Mouse (Mus musculus) hindbrain, embryonic 10.5 days (tissue): ENCODE results near the gene Capns1. TPM values are rescaled to one million over a fixed set of nuclear protein-coding genes. Genes with fewer than 3 reads are reported as not detected.

Source experiments
- DNase-seq: peaks from one replicate; pipeline ENCODE4 v3.0.0-alpha.2; 2017; ENCODE audit warnings: low spot score
- H3K27ac ChIP-seq: fragments of 300-500 bp; sonication (generic); 2 replicates; pipeline ENCODE4 v1.5.1; 2016; ENCODE audit warnings: mild to moderate bottlenecking, moderate library complexity
- H3K27me3 ChIP-seq: fragments of 300-500 bp; sonication (generic); 2 replicates; pipeline ENCODE4 v1.6.1; 2016; ENCODE audit warnings: mild to moderate bottlenecking; ENCODE audit not compliant: poor library complexity, insufficient read depth, severe bottlenecking
- H3K36me3 ChIP-seq: fragments of 300-500 bp; sonication (generic); 2 replicates; pipeline ENCODE4 v1.6.1; 2016; ENCODE audit warnings: mild to moderate bottlenecking, moderate library complexity
- H3K4me1 ChIP-seq: fragments of 300-500 bp; sonication (generic); replicated peaks from 2 replicates; pipeline ENCODE4 v1.6.1; 2016; ENCODE audit warnings: mild to moderate bottlenecking
- H3K4me3 ChIP-seq: fragments of 300-500 bp; sonication (generic); 2 replicates; pipeline ENCODE4 v1.5.1; 2016; ENCODE audit warnings: mild to moderate bottlenecking, moderate library complexity
- H3K9me3 ChIP-seq: fragments of 300-500 bp; sonication (generic); 2 replicates; pipeline ENCODE4 v1.6.1; 2016; ENCODE audit warnings: mild to moderate bottlenecking, moderate library complexity
- WGBS: fragments of 180-500 bp; shearing (Covaris S2); methylation state at CpG from one replicate; pipeline ENCODE4 v1.1.7; 2016; 5-methylcytosine and 5-hydroxymethylcytosine counted together
- polyA plus RNA-seq: library from polyadenylated mRNA; unstranded; fragments of >200 nt; fragmentation: Nextera tagmentation; extraction: Ambion mirVana; gene quantifications from 2 replicates; pipeline ENCODE4 v1.2.1, GENCODE M21; 2016

Capns1 gene
- polyA plus RNA-seq, 1 experiment from 2014 or later = 72.5 TPM

DNA sequence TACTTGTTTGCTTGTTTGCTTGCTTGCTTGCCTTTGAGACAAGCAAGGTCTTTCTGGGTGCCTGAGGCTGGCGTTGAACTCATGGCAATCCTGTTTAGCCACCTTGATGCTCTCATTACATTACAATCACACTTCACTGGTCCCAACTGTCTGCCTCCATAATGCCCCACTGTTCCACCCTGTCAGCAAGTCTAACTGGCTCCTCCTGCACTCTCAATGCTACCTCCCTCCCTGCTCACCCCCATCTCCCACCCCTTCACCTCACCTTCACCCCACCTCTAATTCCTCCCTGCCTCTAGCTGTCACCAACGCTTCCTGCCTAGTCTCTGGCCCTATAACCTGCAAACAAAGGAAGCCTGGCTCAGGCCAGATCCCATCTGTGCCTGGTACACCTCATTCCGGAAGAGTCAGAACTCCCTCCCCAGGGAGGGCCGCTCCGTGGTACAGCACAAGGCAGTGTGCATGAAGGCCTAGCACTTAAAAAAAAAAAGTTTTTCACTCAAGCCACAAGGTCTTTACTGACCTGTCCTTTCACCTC, 950 bp downstream of the Capns1 start:
- Histone ChIP-seq H3K4me3 (no peak overlapping the region), H3K36me3 (peaks cover 2% of the 10 kb centered on the region; the same call in 1 of the 2 replicates), H3K27me3 (no peaks in the 10 kb centered on the region), H3K27ac (0 out of 2 replicates have a peak overlapping the region, but pooled peaks have one; percentile 35), H3K9me3 (no peaks in the 10 kb centered on the region), H3K4me1 (peaks cover 35% of the 10 kb centered on the region)
- 80% methylated on average over 5 of the region's 5 CpGs for WGBS
- DNase-seq = no peak

DNA sequence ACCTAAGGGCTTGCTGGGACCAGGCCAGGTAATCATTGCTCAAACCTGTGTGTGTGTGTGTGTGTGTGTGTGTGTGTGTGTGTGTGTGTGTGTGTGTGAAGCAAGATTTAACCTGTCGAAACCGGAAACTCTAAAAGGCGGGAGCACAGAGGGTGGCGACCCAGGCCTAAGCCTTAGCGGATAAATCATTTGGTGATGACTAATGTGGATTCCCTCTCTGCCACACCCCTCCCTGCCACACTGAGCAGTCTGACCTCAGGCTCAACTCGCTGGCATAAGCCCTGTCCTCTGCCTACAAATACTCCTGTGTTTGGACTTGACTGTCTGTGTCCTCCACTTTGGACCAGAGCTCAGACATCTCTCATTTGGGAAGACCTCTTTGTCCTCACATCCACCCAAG, 2.4 kb downstream of the Capns1 start:
- peaks cover 36% of the 10 kb centered on the region for H3K4me1 ChIP-seq
- H3K36me3 ChIP-seq = peaks cover 17% of the 10 kb centered on the region
- H3K27me3 ChIP-seq = no peaks in the 10 kb centered on the region
- H3K9me3 ChIP-seq = no peaks in the 10 kb centered on the region
- 85% methylated on average over 6 of the region's 6 CpGs for WGBS
- no peak overlapping the region; the same call in 1 of the 2 replicates for H3K27ac ChIP-seq
- no peak overlapping the region; the same call in 1 of the 2 replicates for H3K4me3 ChIP-seq
- no peak for DNase-seq

DNA sequence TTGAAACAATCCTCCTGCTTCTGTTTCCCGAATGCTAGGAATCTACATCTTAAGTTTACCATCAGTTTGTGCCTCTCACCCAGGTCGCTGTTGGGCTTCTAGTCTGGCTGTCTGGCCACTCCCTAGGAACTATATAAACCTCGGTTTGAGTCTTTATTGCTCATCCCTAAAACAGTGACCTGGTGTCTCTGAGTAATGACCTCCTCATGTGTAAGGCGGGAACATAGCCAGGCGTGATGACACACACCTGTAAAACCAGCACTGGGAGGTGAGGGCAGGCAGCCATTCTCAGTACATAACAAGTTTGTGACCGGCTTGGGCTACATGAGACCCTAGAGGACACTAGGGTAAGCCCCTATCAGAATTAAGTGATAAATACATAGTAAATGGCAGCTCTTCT, 3.1 kb downstream of the Capns1 start:
- H3K4me3 ChIP-seq = peak overlapping the region; percentile 82
- H3K36me3 ChIP-seq = peaks cover 24% of the 10 kb centered on the region
- WGBS = 72% methylated on average over 6 of the region's 6 CpGs
- peak overlapping the region; percentile 89 for H3K27ac ChIP-seq
- DNase-seq = no peak
- H3K27me3 ChIP-seq = no peaks in the 10 kb centered on the region
- no peaks in the 10 kb centered on the region for H3K9me3 ChIP-seq
- H3K4me1 ChIP-seq = peaks cover 35% of the 10 kb centered on the region

DNA sequence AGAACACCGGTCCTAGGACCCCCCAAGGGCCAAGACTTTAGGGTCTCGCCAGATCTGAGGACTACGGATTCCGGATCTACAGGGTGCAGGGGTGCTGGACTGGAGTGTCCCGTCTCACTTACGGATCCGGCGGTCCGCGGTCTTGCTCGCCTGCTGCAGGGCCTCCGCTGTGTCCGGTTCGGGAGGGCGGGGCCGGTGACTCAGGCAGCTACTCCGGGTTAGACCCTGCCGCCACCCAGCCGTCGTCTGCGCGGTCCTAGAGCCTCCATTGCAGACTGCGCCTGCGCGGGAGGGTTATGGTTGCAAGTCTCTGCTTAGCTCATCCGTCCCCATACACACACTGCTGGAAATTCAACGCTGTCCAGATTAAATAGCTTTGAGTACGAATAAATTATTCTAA, 3.7 kb downstream of the Capns1 start:
- Histone ChIP-seq H3K27me3 (no peaks in the 10 kb centered on the region), H3K4me3 (peak overlapping the region; percentile 82), H3K27ac (peak overlapping the region; percentile 89), H3K9me3 (no peaks in the 10 kb centered on the region), H3K36me3 (peaks cover 30% of the 10 kb centered on the region), H3K4me1 (peaks cover 35% of the 10 kb centered on the region)
- DNase-seq = peak; percentile 98
- WGBS = 0% methylated on average over 28 of the region's 28 CpGs

DNA sequence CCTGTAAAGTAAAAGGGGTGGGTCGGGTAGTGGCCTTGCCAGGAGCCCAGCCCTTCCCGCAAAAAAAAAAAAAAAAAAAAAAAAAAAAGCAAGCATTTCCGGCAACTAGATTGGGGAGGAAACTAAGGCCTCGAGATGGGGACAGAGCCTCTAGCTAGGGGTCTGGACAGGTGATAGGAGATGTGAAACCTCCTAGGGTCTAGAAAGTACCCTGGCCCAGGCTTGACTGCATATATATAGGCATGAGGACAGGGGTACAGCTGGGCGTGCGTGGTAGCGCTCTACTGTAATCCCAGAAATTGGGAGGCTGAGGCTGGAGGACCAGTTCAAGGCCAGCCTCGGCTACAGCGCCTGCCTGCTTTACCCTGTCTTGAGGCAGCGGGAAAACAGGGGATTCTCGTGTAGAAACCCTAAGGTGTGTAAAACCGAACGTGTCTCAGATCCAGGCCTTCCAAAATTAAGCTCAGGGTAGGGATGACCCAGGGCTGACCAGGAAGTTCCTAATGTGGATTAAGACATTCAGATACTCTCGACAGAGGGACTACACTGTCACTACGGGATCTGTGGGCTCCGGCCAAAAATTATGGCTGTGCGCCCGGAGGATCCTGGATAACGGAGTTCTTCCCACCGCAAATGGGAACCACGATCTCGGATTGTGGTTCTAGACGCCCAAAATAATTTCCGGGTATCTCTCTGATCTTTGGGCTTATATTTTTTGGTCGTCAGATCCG, 4.3 kb downstream of the Capns1 start:
- 1% methylated on average over 26 of the region's 26 CpGs for WGBS
- peak overlapping the region; percentile 82 for H3K4me3 ChIP-seq
- H3K27ac ChIP-seq = peak overlapping the region; percentile 89
- DNase-seq = no peak
- H3K36me3 ChIP-seq = peaks cover 31% of the 10 kb centered on the region
- H3K9me3 ChIP-seq = no peaks in the 10 kb centered on the region
- H3K27me3 ChIP-seq = no peaks in the 10 kb centered on the region
- peaks cover 35% of the 10 kb centered on the region for H3K4me1 ChIP-seq

DNA sequence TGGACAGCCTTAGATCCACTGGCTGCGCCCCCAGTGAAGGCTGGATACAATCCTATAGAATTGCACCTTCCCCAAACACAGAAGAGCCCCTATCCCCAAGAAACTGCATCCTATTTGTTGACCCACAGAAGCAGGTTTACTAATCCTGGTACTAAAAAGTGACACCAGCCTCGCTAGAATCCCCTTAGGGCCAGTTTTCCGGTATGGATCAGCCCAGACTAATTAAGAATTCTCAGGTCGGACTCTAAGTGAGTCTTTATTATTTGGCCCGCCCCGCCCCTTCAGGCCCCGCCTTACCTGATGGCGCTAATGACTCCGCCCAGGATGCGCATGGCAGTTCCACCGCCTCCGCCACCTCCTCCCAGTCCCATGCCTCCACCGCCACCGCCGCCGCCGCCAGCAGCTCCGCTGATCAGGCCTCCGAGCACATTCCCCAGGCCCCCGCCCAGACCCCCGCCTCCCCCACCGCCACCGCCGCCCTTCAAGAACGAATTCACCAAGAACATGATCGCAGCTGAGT, 5.0 kb downstream of the Capns1 start:
- Histone ChIP-seq H3K9me3 (no peaks in the 10 kb centered on the region), H3K27ac (peak overlapping the region; percentile 89), H3K27me3 (no peaks in the 10 kb centered on the region), H3K4me1 (peaks cover 34% of the 10 kb centered on the region), H3K36me3 (peaks cover 38% of the 10 kb centered on the region), H3K4me3 (peak overlapping the region; percentile 82)
- DNase-seq = peak; percentile 85
- under 1% methylated on average over 26 of the region's 26 CpGs for WGBS

DNA sequence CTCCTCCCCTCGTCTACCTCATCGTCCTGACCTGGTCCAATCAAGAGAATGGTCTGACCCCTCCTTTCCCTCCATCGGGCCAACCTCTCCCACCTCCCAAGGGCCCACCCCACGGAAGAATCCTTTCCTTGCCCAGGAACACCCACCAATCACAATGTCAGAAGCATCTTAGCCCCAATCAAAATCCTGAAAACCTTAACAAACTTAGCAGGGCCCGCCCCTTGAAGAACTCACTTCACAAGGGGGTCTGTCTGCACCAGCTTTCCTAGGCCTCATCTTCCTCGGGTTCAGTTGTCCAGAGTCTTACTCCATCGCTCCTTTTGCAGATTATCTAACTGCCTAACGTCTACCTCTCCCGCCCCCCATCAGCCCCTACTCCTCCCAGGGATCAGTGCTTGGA, 5.6 kb downstream of the Capns1 start:
- 18% methylated on average over 9 of the region's 9 CpGs for WGBS
- peaks cover 30% of the 10 kb centered on the region for H3K4me1 ChIP-seq
- H3K4me3 ChIP-seq = peak overlapping the region; percentile 82
- H3K36me3 ChIP-seq = peaks cover 44% of the 10 kb centered on the region
- DNase-seq = no peak
- peak overlapping the region; percentile 89 for H3K27ac ChIP-seq
- no peaks in the 10 kb centered on the region for H3K9me3 ChIP-seq
- H3K27me3 ChIP-seq = no peaks in the 10 kb centered on the region

DNA sequence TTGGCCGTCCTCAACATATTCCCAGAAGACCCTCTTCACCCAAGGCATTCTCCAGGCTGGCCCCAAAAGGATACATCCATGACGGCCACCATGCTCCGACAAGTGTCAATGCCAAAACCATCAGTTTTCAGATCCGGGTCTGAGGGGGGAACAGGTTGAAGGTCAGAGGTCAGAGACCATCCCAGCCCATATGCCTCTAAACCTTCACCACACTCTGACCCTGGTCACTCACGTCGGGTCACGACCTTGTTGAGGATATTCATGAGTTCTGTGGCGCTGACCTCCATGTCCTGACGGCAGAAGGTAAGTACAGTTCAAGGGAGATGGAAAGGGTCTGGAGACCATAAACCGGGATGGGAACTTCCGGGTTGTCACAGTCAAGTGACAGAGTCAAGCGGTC, 6.5 kb downstream of the Capns1 start:
- 90% methylated on average over 12 of the region's 12 CpGs for WGBS
- Histone ChIP-seq H3K27me3 (no peaks in the 10 kb centered on the region), H3K4me3 (peak overlapping the region; percentile 82; the same call in 1 of the 2 replicates), H3K27ac (no peak overlapping the region), H3K4me1 (peaks cover 27% of the 10 kb centered on the region), H3K36me3 (peaks cover 53% of the 10 kb centered on the region), H3K9me3 (no peaks in the 10 kb centered on the region)
- DNase-seq = no peak

DNA sequence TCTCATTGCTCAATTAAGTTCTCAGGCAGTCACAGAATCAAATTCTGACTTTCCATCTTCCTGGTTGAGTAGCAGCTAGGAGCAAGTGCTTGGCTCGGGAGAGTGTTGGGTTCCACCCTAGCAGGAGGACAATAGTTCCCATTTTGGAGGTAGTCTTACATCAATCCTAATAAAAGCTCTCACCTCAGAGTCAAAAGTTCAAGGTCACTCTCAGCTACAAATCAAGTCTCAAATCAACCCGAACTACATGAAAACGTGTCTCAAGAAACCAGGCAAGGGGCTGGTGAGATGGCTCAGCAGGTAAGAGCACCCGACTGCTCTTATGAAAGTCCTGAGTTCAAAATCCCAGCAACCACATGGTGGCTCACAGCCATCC, 9.5 kb downstream of the Capns1 start:
- WGBS = 91% methylated on average over 4 of the region's 4 CpGs
- peaks cover 75% of the 10 kb centered on the region for H3K36me3 ChIP-seq
- no peaks in the 10 kb centered on the region for H3K9me3 ChIP-seq
- H3K4me3 ChIP-seq = no peak overlapping the region
- H3K4me1 ChIP-seq = peaks cover 24% of the 10 kb centered on the region
- no peak overlapping the region for H3K27ac ChIP-seq
- DNase-seq = no peak
- H3K27me3 ChIP-seq = no peaks in the 10 kb centered on the region

DNA sequence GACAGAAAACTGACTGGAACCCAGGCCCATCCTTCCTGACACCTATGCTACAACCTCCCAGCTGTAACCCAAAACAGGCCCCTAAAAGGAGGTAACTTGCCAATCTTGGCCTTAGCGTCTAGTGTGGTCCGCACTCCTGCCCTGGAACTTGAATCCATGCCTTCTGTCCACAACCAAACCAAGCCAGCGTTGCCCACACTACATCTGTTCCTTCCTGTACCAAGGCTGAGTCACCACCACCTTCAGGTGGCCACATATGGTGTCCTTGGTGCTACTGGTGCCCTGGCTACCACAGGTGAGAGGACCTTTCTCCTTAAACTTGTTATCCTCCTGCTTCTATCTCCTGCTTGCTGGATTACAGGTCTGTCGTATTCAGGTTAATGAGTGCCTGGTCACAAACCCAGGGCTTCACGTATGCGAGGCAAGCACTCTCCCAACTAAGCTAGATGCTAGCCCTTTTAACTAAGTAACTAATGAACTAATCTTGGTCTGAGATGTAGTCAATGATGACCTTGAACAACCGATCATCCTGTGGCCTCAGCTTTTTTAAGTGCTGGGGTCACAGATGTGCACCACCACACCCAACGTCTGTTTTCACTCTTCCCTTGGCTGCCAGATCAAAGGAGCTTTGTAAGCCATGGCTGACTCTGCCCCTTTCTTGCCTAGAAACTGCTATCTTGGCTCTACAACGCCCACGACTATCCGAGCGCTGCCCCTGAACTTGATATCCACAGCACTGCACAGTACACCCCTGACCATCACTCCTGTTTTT, 10.1 kb downstream of the Capns1 start:
- Histone ChIP-seq H3K9me3 (no peaks in the 10 kb centered on the region), H3K27ac (no peak overlapping the region), H3K27me3 (no peaks in the 10 kb centered on the region), H3K4me3 (no peak overlapping the region), H3K4me1 (peaks cover 26% of the 10 kb centered on the region), H3K36me3 (peaks cover 75% of the 10 kb centered on the region)
- no peak for DNase-seq
- 87% methylated on average over 12 of the region's 12 CpGs for WGBS

DNA sequence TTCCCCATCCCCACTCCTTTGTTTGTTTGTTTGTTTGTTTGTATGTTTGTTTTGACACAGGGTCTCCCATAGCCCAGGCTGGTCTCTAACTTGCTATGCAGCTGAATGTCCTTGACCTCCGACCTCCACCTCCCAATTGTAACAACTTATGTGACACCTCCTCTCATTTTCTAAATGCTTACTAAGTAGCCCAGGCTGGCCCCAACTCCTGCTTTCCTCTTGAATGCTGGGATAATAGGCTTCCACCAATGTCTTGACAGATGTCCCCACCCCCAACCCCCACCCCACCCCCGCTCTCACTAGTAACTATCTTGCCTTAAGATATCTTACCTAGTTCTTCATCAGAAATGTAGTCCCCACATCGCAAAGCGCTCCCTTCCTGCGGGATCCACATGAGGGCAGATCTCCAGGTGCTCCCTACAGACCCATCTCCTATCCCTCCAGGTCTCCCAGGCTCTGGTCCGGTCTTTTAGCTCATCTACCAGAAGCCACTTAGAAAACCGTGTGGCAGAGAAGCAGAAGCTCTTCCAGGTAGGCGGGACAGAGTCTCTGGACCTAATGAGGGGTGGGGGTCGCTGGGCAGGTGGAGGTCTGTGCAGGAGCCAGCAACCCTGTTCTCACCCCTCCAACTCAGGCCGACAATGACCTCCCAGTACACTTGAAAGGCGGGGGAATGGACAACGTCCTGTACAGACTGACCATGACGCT, 13.8 kb downstream of the Capns1 start:
- no peak for DNase-seq
- no peaks in the 10 kb centered on the region for H3K27me3 ChIP-seq
- 74% methylated on average over 13 of the region's 13 CpGs for WGBS
- H3K27ac ChIP-seq = no peak overlapping the region
- peak overlapping the region; percentile 45; the same call in 1 of the 2 replicates for H3K4me3 ChIP-seq
- H3K9me3 ChIP-seq = no peaks in the 10 kb centered on the region
- peaks cover 15% of the 10 kb centered on the region for H3K4me1 ChIP-seq
- H3K36me3 ChIP-seq = peaks cover 54% of the 10 kb centered on the region

DNA sequence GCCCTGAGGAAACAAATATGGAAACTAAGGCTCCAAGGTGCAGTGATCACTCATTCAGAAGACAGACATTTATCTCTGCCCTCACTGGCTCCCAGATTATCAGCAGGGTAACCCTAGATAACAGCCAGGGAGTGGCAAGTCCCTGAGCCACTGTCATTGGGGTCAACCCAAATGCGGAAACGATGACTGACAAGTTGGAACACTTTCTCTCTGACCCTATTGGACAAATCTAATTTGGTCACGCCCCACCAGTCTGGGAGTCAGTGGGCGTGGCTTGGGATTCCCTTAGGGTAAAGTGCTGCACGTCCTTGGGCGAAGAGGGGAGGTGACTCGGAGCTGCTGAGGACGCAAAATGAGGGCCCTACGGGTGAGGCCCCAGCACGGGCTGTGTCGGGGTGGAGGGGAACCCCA, 14.7 kb downstream of the Capns1 start, which contains the start of gene Cox7a1:
Gene Cox7a1 (plus strand): TSS at position 266 of the 411 bp plus-strand sequence.
- peak; percentile 82 for DNase-seq
- peak within 1 kb of the TSS; percentile 45 for H3K4me3 ChIP-seq
- under 1% methylated on average over 11 of the region's 11 CpGs for WGBS
- peaks cover 51% of the 10 kb centered on the region for H3K36me3 ChIP-seq
- H3K4me1 ChIP-seq = peaks cover 15% of the 10 kb centered on the region
- H3K27me3 ChIP-seq = no peaks in the 10 kb centered on the region
- H3K9me3 ChIP-seq = no peaks in the 10 kb centered on the region
- peak within 1 kb of the TSS; percentile 57 for H3K27ac ChIP-seq
